Mouse (Mus musculus): ENCODE data around the gene Neu1. TPM values are rescaled to one million over a fixed set of nuclear protein-coding genes. Genes with fewer than 3 reads are reported as not detected.

Neu1 gene
- total and polyA plus RNA-seq, 3 experiments: 31.2 to 32.0 (median 31.9) TPM

- Histone ChIP-seq H3K4me1 (ENCODE audit: control insufficient read depth in 1 of 2, insufficient read depth in 2 of 2) (peaks cover 2 to 9% of the 10 kb centered on the region in 2 experiments; a peak in 3 of 4 replicates), H3K79me2 (replicated peaks; ENCODE audit: control insufficient read depth, extremely low read depth, insufficient read depth, poor library complexity, severe bottlenecking) (peaks cover 15% of the 10 kb centered on the region), H3K27ac (ENCODE audit: insufficient read depth, low read depth) (no peak overlapping the region), H3K4me2 (ENCODE audit: insufficient read depth, low read depth, poor library complexity, severe bottlenecking) (no peak overlapping the region), H3K9ac (ENCODE audit: insufficient read depth, low read depth) (no peak overlapping the region), H3K27me3 (replicated peaks) (no peaks in the 10 kb centered on the region), H3K9me3 (replicated peaks; ENCODE audit: low read length) (peaks cover 2% of the 10 kb centered on the region), H3K36me3 (replicated peaks in 1 of 2; ENCODE audit: control insufficient read depth in 1 of 2, insufficient read depth in 1 of 2, low read length in 1 of 2) (peaks cover 2 to 22% of the 10 kb centered on the region in 2 experiments), H3K4me3 (replicated peaks in 1 of 3; ENCODE audit: low read depth in 2 of 3, low read length in 2 of 3, poor library complexity in 1 of 3) (no peak overlapping the region)
- TF ChIP-seq USF1 (IDR thresholded peaks at IDR 0.05; ENCODE audit: low read depth, low read length) (no peak), KAT2A (IDR thresholded peaks at IDR 0.05; ENCODE audit: insufficient replicate concordance, low read length) (no peak), RAD21 (IDR thresholded peaks at IDR 0.05; ENCODE audit: low read depth, low read length) (no peak), POLR2AphosphoS2 (IDR thresholded peaks at IDR 0.05; ENCODE audit: low read depth, low read length) (no peak), ETS1 (conservative IDR thresholded peaks at IDR 0.05; ENCODE audit: low read depth, low read length) (no peak), PAX5 (IDR thresholded peaks at IDR 0.05; ENCODE audit: low read length) (no peak), POLR2A (IDR thresholded peaks at IDR 0.05; ENCODE audit: low read depth, low read length) (no peak), UBTF (IDR thresholded peaks at IDR 0.05; ENCODE audit: low read depth, low read length) (no peak), MXI1 (IDR thresholded peaks at IDR 0.05; ENCODE audit: low read depth, low read length) (no peak), JUND (conservative IDR thresholded peaks at IDR 0.05; ENCODE audit: low read depth, low read length) (no peak), MAX (IDR thresholded peaks at IDR 0.05; ENCODE audit: low read length) (no peak), HCFC1 (IDR thresholded peaks at IDR 0.05; ENCODE audit: low read depth, low read length) (no peak), ZKSCAN1 (IDR thresholded peaks at IDR 0.05; ENCODE audit: borderline replicate concordance, low read depth, low read length) (no peak), TCF12 (IDR thresholded peaks at IDR 0.05; ENCODE audit: low read depth, low read length) (no peak), MAFK (IDR thresholded peaks at IDR 0.05; ENCODE audit: insufficient replicate concordance, low read length) (no peak), CHD1 (IDR thresholded peaks at IDR 0.05; ENCODE audit: low read depth, low read length) (no peak), ELF1 (IDR thresholded peaks at IDR 0.05; ENCODE audit: low read depth, low read length) (no peak), ZMIZ1 (IDR thresholded peaks at IDR 0.05; ENCODE audit: low read depth, low read length) (no peak), TBP (conservative IDR thresholded peaks at IDR 0.05; ENCODE audit: low read depth, low read length) (no peak), ZC3H11A (IDR thresholded peaks at IDR 0.05; ENCODE audit: low read depth, low read length) (no peak)
- dilution Hi-C loops (cut with MboI; ENCODE audit: extremely low pct_ligation_motif_present, extremely low pct_unique_long_range_greater_than_20kb, low sequenced_read_pairs): no loop called here
- in situ Hi-C loops (cut with MboI; ENCODE audit: low pct_ligation_motif_present, low pct_unique_long_range_greater_than_20kb, low sequenced_read_pairs): no loop called here
- DNase-seq (ENCODE audit: extremely low read depth): no peak
These were observed 47.2 kb downstream of the Neu1 start for GRCm38 (mm10) chr17:34978239-34978638.

GRCm38 (mm10) chr17:34979631-34980030, 48.6 kb downstream of the Neu1 start:
- H3K4me1 ChIP-seq (ENCODE audit: control insufficient read depth in 1 of 2, insufficient read depth in 2 of 2): peaks cover 2 to 16% of the 10 kb centered on the region in 2 experiments; a peak in 3 of 4 replicates
- H3K4me2 ChIP-seq (ENCODE audit: insufficient read depth, low read depth, poor library complexity, severe bottlenecking): no peak overlapping the region
- no peak overlapping the region for H3K27ac ChIP-seq (ENCODE audit: insufficient read depth, low read depth)
- dilution Hi-C loops (cut with MboI; ENCODE audit: extremely low pct_ligation_motif_present, extremely low pct_unique_long_range_greater_than_20kb, low sequenced_read_pairs) (no loop called here), in situ Hi-C loops (cut with MboI; ENCODE audit: low pct_ligation_motif_present, low pct_unique_long_range_greater_than_20kb, low sequenced_read_pairs) (no loop called here)
- peaks cover 2% of the 10 kb centered on the region for H3K9me3 ChIP-seq (replicated peaks; ENCODE audit: low read length)
- peaks cover 3 to 27% of the 10 kb centered on the region in 2 experiments for H3K36me3 ChIP-seq (replicated peaks in 1 of 2; ENCODE audit: control insufficient read depth in 1 of 2, insufficient read depth in 1 of 2, low read length in 1 of 2)
- no peak for DNase-seq (ENCODE audit: extremely low read depth)
- H3K9ac ChIP-seq (ENCODE audit: insufficient read depth, low read depth): no peak overlapping the region
- TF ChIP-seq POLR2A (IDR thresholded peaks at IDR 0.05; ENCODE audit: low read depth, low read length): no peak
- TF ChIP-seq MAZ (IDR thresholded peaks at IDR 0.05; ENCODE audit: low read depth, low read length): no peak
- TF ChIP-seq E2F4 (IDR thresholded peaks at IDR 0.05; ENCODE audit: insufficient replicate concordance, low read depth, low read length): no peak
- no peak for TF ChIP-seq UBTF (IDR thresholded peaks at IDR 0.05; ENCODE audit: low read depth, low read length)
- no peak for TF ChIP-seq TCF12 (IDR thresholded peaks at IDR 0.05; ENCODE audit: low read depth, low read length)
- no peak overlapping the region for H3K4me3 ChIP-seq (replicated peaks in 1 of 3; ENCODE audit: low read depth in 2 of 3, low read length in 2 of 3, poor library complexity in 1 of 3)
- peaks cover 24% of the 10 kb centered on the region for H3K79me2 ChIP-seq (replicated peaks; ENCODE audit: control insufficient read depth, extremely low read depth, insufficient read depth, poor library complexity, severe bottlenecking)
- H3K27me3 ChIP-seq (replicated peaks): no peaks in the 10 kb centered on the region

All from CH12.LX (cell line).